Mouse (Mus musculus) adrenal gland, postnatal 36 days (tissue): ENCODE data around the gene Hist1h4a. TPM values are rescaled to one million over a fixed set of nuclear protein-coding genes. Genes with fewer than 3 reads are reported as not detected.

Experiments
- DNase-seq, 2 experiments: peaks; one replicate each; pipeline ENCODE4 v3.0.0; 2021; ENCODE audit warnings: mixed read lengths in 1 of 2
- total RNA-seq, 2 experiments: library from RNA; stranded (reverse); gene quantifications; 2 replicates each; pipeline ENCODE4 v1.2.3; 2021

Gene Hist1h4a
- total RNA-seq, 2 experiments from 2014 or later: 59.8 to 61.2 TPM

- DNase-seq: no peak
Observed at GRCm38 (mm10) chr13:23759251-23759771, 1.7 kb downstream of the Hist1h4a start.

GRCm38 (mm10) chr13:23757921-23758320 lies 3.1 kb downstream of the Hist1h4a start:
- no peak for DNase-seq

GRCm38 (mm10) chr13:23757211-23757773 lies 3.7 kb downstream of the Hist1h4a start:
- DNase-seq: no peak

- DNase-seq: peak; percentile 87 to 90
Observed at GRCm38 (mm10) chr13:23756790-23757189, 4.2 kb downstream of the Hist1h4a start, which contains the start of gene Hist1h4b. Gene Hist1h4b, plus strand, starts transcription at chr13:23757013.

- no peak for DNase-seq
Observed at GRCm38 (mm10) chr13:23755000-23755399, 6.0 kb downstream of the Hist1h4a start.

- no peak for DNase-seq
Observed at GRCm38 (mm10) chr13:23753314-23754078, 7.5 kb downstream of the Hist1h4a start.

- DNase-seq: no peak
Observed at GRCm38 (mm10) chr13:23752742-23753172, 8.3 kb downstream of the Hist1h4a start.

GRCm38 (mm10) chr13:23752067-23752741 lies 8.8 kb downstream of the Hist1h4a start, which contains the start of gene Hist1h3b:
Gene Hist1h3b, plus strand, starts transcription at chr13:23752267.
- DNase-seq: peak; percentile 92

GRCm38 (mm10) chr13:23751478-23751956 lies 9.5 kb downstream of the Hist1h4a start:
- no peak for DNase-seq

- peak in 1 of 2 experiments; percentile 39 for DNase-seq
Observed at GRCm38 (mm10) chr13:23750839-23751477, 10.1 kb downstream of the Hist1h4a start, which contains the start of gene Hist1h2ab. Gene Hist1h2ab, plus strand, starts transcription at chr13:23751126.

- DNase-seq: no peak
Observed at GRCm38 (mm10) chr13:23749563-23750121, 11.4 kb downstream of the Hist1h4a start.

GRCm38 (mm10) chr13:23747892-23748288 lies 13.1 kb downstream of the Hist1h4a start:
- DNase-seq: no peak

GRCm38 (mm10) chr13:23747081-23747891 lies 13.7 kb downstream of the Hist1h4a start:
- no peak for DNase-seq

GRCm38 (mm10) chr13:23746201-23747080 lies 14.6 kb downstream of the Hist1h4a start, which contains the start of gene Hist1h2bb:
Gene Hist1h2bb, plus strand, starts transcription at chr13:23746734.
- peak; percentile 57 for DNase-seq

- peak; percentile 77 to 86 for DNase-seq
Observed at GRCm38 (mm10) chr13:23745381-23746161, 15.5 kb downstream of the Hist1h4a start, which contains the start of gene Hist1h3c. Gene Hist1h3c, minus strand, starts transcription at chr13:23745602.

- DNase-seq: no peak
Observed at GRCm38 (mm10) chr13:23744421-23745380, 16.3 kb downstream of the Hist1h4a start.

GRCm38 (mm10) chr13:23743963-23744362 lies 17.1 kb downstream of the Hist1h4a start:
- no peak for DNase-seq
